Mouse (Mus musculus): ENCODE data around the gene Sost.

DNA sequence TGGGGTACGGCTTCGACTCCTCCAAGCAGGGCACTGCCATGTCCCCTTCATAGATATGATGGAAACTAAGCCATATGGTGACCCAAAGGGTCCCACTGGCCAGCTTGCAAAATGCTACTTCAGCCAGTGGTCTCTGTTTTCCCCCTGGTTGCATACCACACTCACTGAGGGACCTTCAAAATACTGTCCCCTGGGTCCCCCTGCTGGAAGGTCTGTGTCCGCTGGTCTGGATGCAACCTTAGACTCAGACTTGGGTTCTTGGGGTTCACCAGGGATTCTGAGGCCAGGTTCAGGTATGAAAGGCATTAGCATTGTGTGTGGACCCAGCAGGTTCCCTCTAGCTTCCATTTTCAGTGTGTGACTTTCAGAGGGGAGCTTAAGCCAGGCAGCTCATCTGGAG lies 50.0 kb downstream of the Sost start:
- TF ChIP-seq CTCF (IDR thresholded peaks at IDR 0.05; ENCODE audit: low read depth) (peak; percentile 35; the same call in 1 of the 2 replicates), EP300 (IDR thresholded peaks at IDR 0.05; ENCODE audit: low read depth) (no peak)
